8 mouse cellular contexts compared by ENCODE assay signal in the genomic region with DNA sequence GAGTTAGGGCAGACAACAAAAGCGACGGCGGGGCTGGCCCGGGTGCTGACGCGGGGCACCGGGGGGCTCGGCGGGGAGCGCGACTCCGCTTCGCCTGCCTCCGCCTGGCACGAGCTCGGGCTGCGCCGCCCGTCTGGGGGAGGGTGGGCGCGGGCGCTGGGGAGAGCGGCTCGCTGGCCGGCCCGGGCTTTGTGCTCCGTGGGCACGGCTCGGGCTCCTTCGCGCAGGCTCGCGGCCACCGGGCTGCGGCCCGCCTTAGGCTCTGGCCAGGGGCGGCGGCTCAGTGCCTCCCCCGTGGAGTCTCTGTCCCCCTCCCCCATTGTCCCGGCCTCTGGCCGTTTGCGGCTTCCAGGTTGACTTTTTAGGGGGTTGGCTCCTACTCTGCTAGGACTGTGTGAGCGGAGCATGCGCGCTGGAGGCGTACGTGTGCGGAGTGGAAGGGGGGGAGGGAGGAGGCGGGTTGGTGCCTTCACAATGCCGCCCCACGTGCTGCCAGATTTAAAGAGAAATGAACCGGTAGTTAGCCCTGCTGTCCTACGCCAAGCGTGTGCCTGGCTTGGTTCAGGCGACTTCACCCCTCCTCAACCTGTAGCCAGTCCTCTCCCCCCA. TPM values are rescaled to one million over a fixed set of nuclear protein-coding genes. Genes with fewer than 3 reads are reported as not detected.
A peak's percentile ranks its signal among the peaks of the same experiment; 100 is the strongest.
DNase-seq lines count a peak whose midpoint lies in the region; ATAC-seq and TF ChIP-seq lines count a peak whose summit lies in the region.

No protein-coding gene starts in this region.

- H3K9me3 ChIP-seq in forebrain, embryonic 10.5 days, result no peaks in the 10 kb centered on the region
- no peaks in the 10 kb centered on the region for H3K9me3 ChIP-seq in heart, embryonic 15.5 days (replicated peaks)
- H3K9me3 ChIP-seq in liver, embryonic 14.5 days (ENCODE audit: control insufficient read depth, low read length), result no peaks in the 10 kb centered on the region
- no peaks in the 10 kb centered on the region for H3K9me3 ChIP-seq in neural tube, embryonic 11.5 days (ENCODE audit: control insufficient read depth, low read length)
- no peaks in the 10 kb centered on the region for H3K9me3 ChIP-seq in stomach, postnatal 0 days (ENCODE audit: control insufficient read depth, low read length)

- TF ChIP-seq EP300 in liver, embryonic 14.5 days (IDR thresholded peaks at IDR 0.05; ENCODE audit: low read depth), result no peak
- TF ChIP-seq EP300 in stomach, postnatal 0 days (optimal IDR thresholded peaks at IDR 0.05), result no peak

- peak; percentile 89 for ATAC-seq in heart, embryonic 15.5 days (replicated peaks; ENCODE audit: insufficient number of reproducible peaks, insufficient read depth, low FRiP score, low read depth)
- peak; percentile 74 for ATAC-seq in liver, embryonic 14.5 days (ENCODE audit: insufficient read depth)
- ATAC-seq in neural tube, embryonic 11.5 days (ENCODE audit: insufficient read depth, low FRiP score, low TSS enrichment), result peak; percentile 87
- ATAC-seq in stomach, postnatal 0 days (ENCODE audit: low FRiP score, low TSS enrichment), result peak; percentile 91

- H3K27ac ChIP-seq in forebrain, embryonic 10.5 days, result peak overlapping the region; percentile 100
- peak overlapping the region; percentile 99 for H3K27ac ChIP-seq in heart, embryonic 15.5 days
- H3K27ac ChIP-seq in liver, embryonic 14.5 days, result peak overlapping the region; percentile 93
- peak overlapping the region; percentile 99 for H3K27ac ChIP-seq in neural tube, embryonic 11.5 days (ENCODE audit: low read depth, low read length)
- peak overlapping the region; percentile 99 for H3K27ac ChIP-seq in stomach, postnatal 0 days (replicated peaks)

- TF ChIP-seq CTCF in liver, embryonic 14.5 days (IDR thresholded peaks at IDR 0.05; ENCODE audit: low read depth), result no peak
- TF ChIP-seq CTCF in stomach, postnatal 0 days (IDR thresholded peaks at IDR 0.05; ENCODE audit: low read depth), result no peak

- peak overlapping the region; percentile 82 for H3K4me3 ChIP-seq in forebrain, embryonic 10.5 days
- H3K4me3 ChIP-seq in heart, embryonic 15.5 days, result peak overlapping the region; percentile 99
- H3K4me3 ChIP-seq in liver, embryonic 14.5 days (ENCODE audit: insufficient read depth in 1 of 2, low read depth in 2 of 2, low read length in 2 of 2), result peak overlapping the region; percentile 64 to 99
- H3K4me3 ChIP-seq in neural tube, embryonic 11.5 days (ENCODE audit: low read depth, low read length), result peak overlapping the region; percentile 95
- peak overlapping the region; percentile 99 for H3K4me3 ChIP-seq in stomach, postnatal 0 days (ENCODE audit: low read depth, low read length)

- peaks cover 20% of the 10 kb centered on the region for H3K4me1 ChIP-seq in forebrain, embryonic 10.5 days
- peaks cover 17% of the 10 kb centered on the region for H3K4me1 ChIP-seq in heart, embryonic 15.5 days (replicated peaks)
- peaks cover 3 to 10% of the 10 kb centered on the region in 2 experiments; a peak in 3 of 4 replicates for H3K4me1 ChIP-seq in liver, embryonic 14.5 days (replicated peaks; ENCODE audit: control insufficient read depth in 2 of 2, insufficient read depth in 2 of 2, low read length in 1 of 2)
- peaks cover 3% of the 10 kb centered on the region; the same call in 1 of the 2 replicates for H3K4me1 ChIP-seq in neural tube, embryonic 11.5 days (ENCODE audit: control insufficient read depth, insufficient read depth, low read length)
- 0 out of 2 replicates have a peak, but pooled peaks cover 2% of the 10 kb centered on the region for H3K4me1 ChIP-seq in stomach, postnatal 0 days (replicated peaks; ENCODE audit: control insufficient read depth, insufficient read depth)

- peak overlapping the region; percentile 94 for H3K9ac ChIP-seq in heart, embryonic 15.5 days
- peak overlapping the region; percentile 97 for H3K9ac ChIP-seq in liver, embryonic 14.5 days (replicated peaks)
- H3K9ac ChIP-seq in neural tube, embryonic 11.5 days (ENCODE audit: low read length), result peak overlapping the region; percentile 98
- peak overlapping the region; percentile 96 for H3K9ac ChIP-seq in stomach, postnatal 0 days (ENCODE audit: low read length)

- H3K27me3 ChIP-seq in forebrain, embryonic 10.5 days (ENCODE audit: poor library complexity, severe bottlenecking), result no peaks in the 10 kb centered on the region
- H3K27me3 ChIP-seq in heart, embryonic 15.5 days, result no peaks in the 10 kb centered on the region
- H3K27me3 ChIP-seq in liver, embryonic 14.5 days (ENCODE audit: control insufficient read depth, insufficient read depth, low read length), result no peaks in the 10 kb centered on the region
- H3K27me3 ChIP-seq in neural tube, embryonic 11.5 days (ENCODE audit: control insufficient read depth, insufficient read depth, low read length), result no peaks in the 10 kb centered on the region
- H3K27me3 ChIP-seq in stomach, postnatal 0 days (ENCODE audit: control insufficient read depth, insufficient read depth, low read length), result no peaks in the 10 kb centered on the region

- no peaks in the 10 kb centered on the region for H3K36me3 ChIP-seq in forebrain, embryonic 10.5 days (replicated peaks)
- no peaks in the 10 kb centered on the region for H3K36me3 ChIP-seq in heart, embryonic 15.5 days
- H3K36me3 ChIP-seq in liver, embryonic 14.5 days (replicated peaks; ENCODE audit: control insufficient read depth, insufficient read depth, low read depth), result no peaks in the 10 kb centered on the region
- no peaks in the 10 kb centered on the region for H3K36me3 ChIP-seq in neural tube, embryonic 11.5 days (ENCODE audit: control insufficient read depth, insufficient read depth, low read length)
- H3K36me3 ChIP-seq in stomach, postnatal 0 days (ENCODE audit: control insufficient read depth, insufficient read depth, low read length), result no peaks in the 10 kb centered on the region

- peak overlapping the region; percentile 70 for H3K4me2 ChIP-seq in heart, embryonic 15.5 days
- peak overlapping the region; percentile 84 for H3K4me2 ChIP-seq in liver, embryonic 14.5 days (ENCODE audit: low read depth)
- peak overlapping the region; percentile 47 for H3K4me2 ChIP-seq in neural tube, embryonic 11.5 days (ENCODE audit: low read depth)
- peak overlapping the region; percentile 64 for H3K4me2 ChIP-seq in stomach, postnatal 0 days (replicated peaks; ENCODE audit: low read depth)

- DNase-seq in CD8-positive naive resting alpha-beta T cell, adult 2 months (ENCODE audit: low read depth in 2 of 2, low spot score in 2 of 2), result peak; percentile 77 to 83
- DNase-seq in c-Kit-positive CD71-negative TER-119-negative erythroid progenitor cells, embryonic 14.5 days (ENCODE audit: low read depth), result peak; percentile 93
- peak; percentile 94 for DNase-seq in forebrain, embryonic 10.5 days (ENCODE audit: extremely low spot score, low spot score)
- peak; percentile 96 to 98 for DNase-seq in kidney, postnatal 25 days
- DNase-seq in liver, embryonic 14.5 days (ENCODE audit: low read depth in 3 of 3, low spot score in 3 of 3), result peak; percentile 85 to 89 (median 87)
- DNase-seq in neural tube, embryonic 11.5 days (ENCODE audit: low spot score), result peak; percentile 95
- peak; percentile 95 for DNase-seq in stomach, postnatal 0 days (ENCODE audit: low spot score)

- WGBS in forebrain, embryonic 10.5 days, result under 1% methylated on average over 51 of the region's 55 CpGs
- under 1% methylated on average over 47 of the region's 55 CpGs for WGBS in heart, embryonic 15.5 days
- 1% methylated on average over 48 of the region's 55 CpGs for WGBS in liver, embryonic 14.5 days (ENCODE audit: insufficient replicate concordance)
- WGBS in neural tube, embryonic 11.5 days, result 0% methylated on average over 39 of the region's 55 CpGs
- WGBS in stomach, postnatal 0 days, result under 1% methylated on average over 35 of the region's 55 CpGs

RNA-seq across cellular contexts. Expression of a gene that starts 1.1 kb away (rescaled TPM):
- 82.5 and 87.6 TPM in 2 replicates for polyA plus RNA-seq in forebrain, embryonic 10.5 days (2016; fragmentation: Nextera tagmentation; extraction: Ambion mirVana)
- polyA plus RNA-seq in heart, embryonic 15.5 days (2015; fragmentation: Nextera tagmentation; extraction: Ambion mirVana), result 53.2 and 57.5 TPM in 2 replicates
- 5.6 and 7.5 TPM in 2 replicates for polyA plus RNA-seq in liver, embryonic 14.5 days (2012; rRNA removed)
- 21.7 and 22.7 TPM in 2 replicates for polyA plus RNA-seq in liver, embryonic 14.5 days (2014; fragmentation: Nextera tagmentation; extraction: Ambion mirVana)
- 119 and 120 TPM in 2 replicates for polyA plus RNA-seq in neural tube, embryonic 11.5 days (2014; fragmentation: Nextera tagmentation; extraction: Ambion mirVana)
- 43.6 and 43.7 TPM in 2 replicates for polyA plus RNA-seq in stomach, postnatal 0 days (2015; fragmentation: Nextera tagmentation; extraction: Ambion mirVana)

RNA-seq across cellular contexts. Expression of a gene that starts 57.9 kb away (rescaled TPM):
- 0.20 TPM in 1 of 2 replicates, not detected in the other for polyA plus RNA-seq in forebrain, embryonic 10.5 days (2016; fragmentation: Nextera tagmentation; extraction: Ambion mirVana)
- polyA plus RNA-seq in heart, embryonic 15.5 days (2015; fragmentation: Nextera tagmentation; extraction: Ambion mirVana), result 0.14 and 0.80 TPM in 2 replicates
- 1.3 and 1.7 TPM in 2 replicates for polyA plus RNA-seq in liver, embryonic 14.5 days (2012; rRNA removed)
- polyA plus RNA-seq in liver, embryonic 14.5 days (2014; fragmentation: Nextera tagmentation; extraction: Ambion mirVana), result 1.3 TPM in 2 replicates
- 0.25 TPM in 1 of 2 replicates, not detected in the other for polyA plus RNA-seq in neural tube, embryonic 11.5 days (2014; fragmentation: Nextera tagmentation; extraction: Ambion mirVana)
- polyA plus RNA-seq in stomach, postnatal 0 days (2015; fragmentation: Nextera tagmentation; extraction: Ambion mirVana), result 0.75 and 1.0 TPM in 2 replicates

Comparison
In these comparisons a context has a peak if more than half of its experiments do, and no peak if none do; other contexts are left out.
1. Peak in every context shown above with its lines: DNase-seq, ATAC-seq, H3K4me3 ChIP-seq and H3K27ac ChIP-seq.